Mouse (Mus musculus) ES-E14 (cell line): ENCODE measurements around the gene Cela1. TPM values are rescaled to one million over a fixed set of nuclear protein-coding genes. Genes with fewer than 3 reads are reported as not detected.
A peak's percentile ranks its signal among the peaks of the same experiment; 100 is the strongest.

Experiments used
- DNase-seq: peaks from one replicate; pipeline ENCODE4 v3.0.0-alpha.2; 2013; ENCODE audit warnings: low read depth, low spot score
- H3K27ac ChIP-seq: 2 replicates; pipeline ENCODE4 v1.5.1; 2012; ENCODE audit warnings: low read depth, mild to moderate bottlenecking, low read length, moderate library complexity, mixed read lengths; ENCODE audit not compliant: poor library complexity, insufficient read depth, severe bottlenecking
- H3K36me3 ChIP-seq: 2 replicates; pipeline ENCODE4 v1.6.1; 2012; ENCODE audit warnings: mild to moderate bottlenecking, low read length, moderate library complexity, mixed read lengths; ENCODE audit not compliant: control insufficient read depth, poor library complexity, insufficient read depth, severe bottlenecking
- H3K4me1 ChIP-seq, 2 experiments: fragments of 150-350 bp in 1 of 2; sonication (generic) in 1 of 2; 2 replicates each; pipeline ENCODE4 v1.6.1; 2012; ENCODE audit warnings: low read length in 2 of 2, mild to moderate bottlenecking in 1 of 2, mixed read lengths in 1 of 2; ENCODE audit not compliant: control insufficient read depth in 2 of 2, insufficient read depth in 2 of 2, poor library complexity in 1 of 2
- H3K4me3 ChIP-seq, 2 experiments: fragments of 150-350 bp in 1 of 2; sonication (generic) in 1 of 2; 2 replicates each; pipeline ENCODE4 v1.5.1; 2012; ENCODE audit warnings: low read length in 2 of 2, low read depth in 1 of 2, mild to moderate bottlenecking in 1 of 2, mixed read lengths in 1 of 2; ENCODE audit not compliant: insufficient read depth in 1 of 2, poor library complexity in 1 of 2, severe bottlenecking in 1 of 2
- H3K9ac ChIP-seq: 2 replicates; pipeline ENCODE4 v1.6.1; 2012; ENCODE audit warnings: low read depth, mild to moderate bottlenecking, low read length, mixed read lengths; ENCODE audit not compliant: poor library complexity, insufficient read depth, severe bottlenecking
- H3K9me3 ChIP-seq: fragments of 150-350 bp; sonication (generic); 2 replicates; pipeline ENCODE4 v1.6.1; 2012; ENCODE audit warnings: low read depth, mild to moderate bottlenecking, low read length; ENCODE audit not compliant: control insufficient read depth, insufficient read depth
- CHD2 ChIP-seq: IDR thresholded peaks from 2 replicates; pipeline ENCODE4 v1.6.1; 2014; ENCODE audit warnings: mild to moderate bottlenecking, low read depth, low read length, inconsistent platforms
- HCFC1 ChIP-seq: IDR thresholded peaks from 2 replicates; pipeline ENCODE4 v1.6.1; 2012; ENCODE audit warnings: low read length, inconsistent platforms, borderline replicate concordance; ENCODE audit not compliant: insufficient read depth
- MAFK ChIP-seq: IDR thresholded peaks from 2 replicates; pipeline ENCODE4 v1.6.1; 2014; ENCODE audit warnings: mild to moderate bottlenecking, low read depth, low read length, inconsistent platforms; ENCODE audit not compliant: insufficient read depth
- ZC3H11A ChIP-seq: IDR thresholded peaks from 2 replicates; pipeline ENCODE4 v1.6.1; 2012; ENCODE audit warnings: low read depth, mild to moderate bottlenecking, inconsistent platforms, low read length, borderline replicate concordance
- ZNF384 ChIP-seq: IDR thresholded peaks from 2 replicates; pipeline ENCODE4 v1.6.1; 2012; ENCODE audit warnings: low read depth, low read length, inconsistent platforms
- in situ Hi-C, 2 experiments: fragments of 600-800 bp; cut with MboI; formaldehyde crosslinking; loops; one replicate each; pipeline ENCODE4 v1.15.1; 2025; ENCODE audit warnings: low sequenced_read_pairs in 2 of 2, inconsistent platforms in 1 of 2; ENCODE audit not compliant: unreplicated experiment in 2 of 2
- total RNA-seq: library from RNA; depleted of rRNA; stranded (reverse); fragments of 300-350 nt; gene quantifications from 2 replicates; pipeline ENCODE4 v1.2.3, GENCODE M21; 2012; rRNA removed

Cela1 gene
- total RNA-seq, 1 experiment, result 2.4 TPM

- peak overlapping the region; percentile 91; the same call in 1 of the 2 replicates for H3K27ac ChIP-seq
- peaks cover 26 to 55% of the 10 kb centered on the region in 2 experiments for H3K4me1 ChIP-seq
- DNase-seq, result peak; percentile 52
- H3K36me3 ChIP-seq, result peaks cover 9% of the 10 kb centered on the region; the same call in 1 of the 2 replicates
- peak overlapping the region; percentile 3 to 48 for H3K4me3 ChIP-seq
- TF ChIP-seq ZNF384 (no peak; the same call in 1 of the 2 replicates), HCFC1 (no peak), CHD2 (no peak), MAFK (no peak), ZC3H11A (no peak)
- H3K9ac ChIP-seq, result no peak overlapping the region; the same call in 1 of the 2 replicates
- in situ Hi-C loops, result no loop called here
- no peaks in the 10 kb centered on the region for H3K9me3 ChIP-seq
Observed at GRCm38 (mm10) chr15:100627774-100628370, 59.8 kb downstream of the Cela1 start.

- H3K4me3 ChIP-seq, result peak overlapping the region in 1 of 2 experiments; percentile 48; a peak in 2 of 4 replicates
- H3K4me1 ChIP-seq, result peaks cover 26 to 52% of the 10 kb centered on the region in 2 experiments
- peak overlapping the region; percentile 91; the same call in 1 of the 2 replicates for H3K27ac ChIP-seq
- no peak overlapping the region for H3K9ac ChIP-seq
- H3K9me3 ChIP-seq, result no peaks in the 10 kb centered on the region
- TF ChIP-seq ZNF384, result peak; percentile 92
- no peak for TF ChIP-seq CHD2
- TF ChIP-seq ZC3H11A, result no peak
- peaks cover 10% of the 10 kb centered on the region; the same call in 1 of the 2 replicates for H3K36me3 ChIP-seq
- in situ Hi-C loops, result no loop called here
- no peak for DNase-seq
Observed at GRCm38 (mm10) chr15:100627287-100627686, 60.4 kb downstream of the Cela1 start.

- TF ChIP-seq MAFK, result no peak
- TF ChIP-seq ZC3H11A, result no peak
- TF ChIP-seq HCFC1, result no peak
- no peak for TF ChIP-seq CHD2
- no peak for TF ChIP-seq ZNF384
- peaks cover 22% of the 10 kb centered on the region for H3K36me3 ChIP-seq
- H3K9me3 ChIP-seq, result no peaks in the 10 kb centered on the region
- peaks cover 18 to 36% of the 10 kb centered on the region in 2 experiments for H3K4me1 ChIP-seq
- H3K27ac ChIP-seq, result peak overlapping the region; percentile 42; the same call in 1 of the 2 replicates
- in situ Hi-C loops, result no loop called here
- DNase-seq, result no peak
- H3K9ac ChIP-seq, result no peak overlapping the region
- H3K4me3 ChIP-seq, result no peak overlapping the region
Observed at GRCm38 (mm10) chr15:100624435-100624834, 63.3 kb downstream of the Cela1 start.

Other genes starting within 250 kb of the Cela1 start
- 7.8 and 11.2 TPM in 2 replicates for gene Letmd1, start 218.9 kb downstream of the Cela1 start, total RNA-seq
- gene Csrnp2, start 192.4 kb downstream of the Cela1 start, total RNA-seq, result 8.1 and 14.6 TPM in 2 replicates
- 13.1 and 13.6 TPM in 2 replicates for gene Tfcp2, start 135.9 kb downstream of the Cela1 start, total RNA-seq
- gene Pou6f1, start 87.9 kb downstream of the Cela1 start, total RNA-seq, result 2.9 and 4.1 TPM in 2 replicates
- gene Dazap2, start 72.6 kb downstream of the Cela1 start, total RNA-seq, result 13.5 and 27.6 TPM in 2 replicates
- gene Smagp, start 51.0 kb downstream of the Cela1 start, total RNA-seq, result 20.0 and 27.3 TPM in 2 replicates
- gene Bin2, start 18.4 kb downstream of the Cela1 start, total RNA-seq, result 7.9 and 12.5 TPM in 2 replicates
- 18.2 and 39.0 TPM in 2 replicates for gene Galnt6, start 41.5 kb upstream of the Cela1 start, total RNA-seq
- gene Slc4a8, start 73.8 kb upstream of the Cela1 start, total RNA-seq, result 25.6 and 40.3 TPM in 2 replicates
- 6.1 and 7.7 TPM in 2 replicates for gene Scn8a, start 181.9 kb upstream of the Cela1 start, total RNA-seq